Mouse (Mus musculus) megakaryocyte, embryonic 14.5 days (primary cell): Measurements from ENCODE around the gene Oaf. TPM values are rescaled to one million over a fixed set of nuclear protein-coding genes. Genes with fewer than 3 reads are reported as not detected.

ENCODE experiments used
- H3K27me3 ChIP-seq: replicated peaks from 2 replicates; pipeline ENCODE3; 2012; ENCODE audit warnings: inconsistent platforms
- H3K36me3 ChIP-seq: replicated peaks from 2 replicates; pipeline ENCODE3; 2012; ENCODE audit warnings: low read length, inconsistent platforms, mixed read lengths
- H3K4me1 ChIP-seq: 2 replicates; pipeline ENCODE4 v1.6.1; 2012; ENCODE audit warnings: inconsistent platforms
- H3K4me3 ChIP-seq: replicated peaks from 2 replicates; pipeline ENCODE3; 2012; ENCODE audit warnings: moderate library complexity, mild to moderate bottlenecking, inconsistent platforms
- H3K9me3 ChIP-seq: 2 replicates; pipeline ENCODE4 v1.6.1; 2012; ENCODE audit warnings: inconsistent platforms
- FLI1 ChIP-seq: IDR thresholded peaks from 2 replicates; pipeline ENCODE4 v1.6.1; 2012; ENCODE audit warnings: low read length, inconsistent platforms, mixed read lengths
- GATA1 ChIP-seq: IDR thresholded peaks from 3 replicates; pipeline ENCODE4 v1.6.1; 2012; ENCODE audit warnings: mixed read lengths, low read length, inconsistent platforms, borderline replicate concordance
- polyA plus RNA-seq: library from polyadenylated mRNA; stranded (reverse); fragments of >175 nt; gene quantifications from 2 replicates; pipeline ENCODE4 v1.2.3, GENCODE M21; 2012; ENCODE audit warnings: low replicate concordance; ENCODE audit not compliant: insufficient read depth

The Oaf gene
- polyA plus RNA-seq = 8.2 TPM in 1 of 2 replicates, not detected in the other

- no peak for TF ChIP-seq GATA1
- no peak for TF ChIP-seq FLI1
- H3K4me1 ChIP-seq = peaks cover 14% of the 10 kb centered on the region
- peaks cover 81% of the 10 kb centered on the region for H3K27me3 ChIP-seq
- no peaks in the 10 kb centered on the region for H3K9me3 ChIP-seq
- no peaks in the 10 kb centered on the region for H3K36me3 ChIP-seq
- peak within 1 kb of the TSS; percentile 91 for H3K4me3 ChIP-seq
Observed at GRCm38 (mm10) chr9:43239712-43240593, at the start of gene Oaf. TSS of gene Oaf (minus strand) at chr9:43239911.

- no peaks in the 10 kb centered on the region for H3K9me3 ChIP-seq
- H3K27me3 ChIP-seq = peaks cover 54% of the 10 kb centered on the region
- no peak for TF ChIP-seq GATA1
- TF ChIP-seq FLI1 = no peak
- H3K4me3 ChIP-seq = no peak overlapping the region
- H3K4me1 ChIP-seq = no peaks in the 10 kb centered on the region
- H3K36me3 ChIP-seq = no peaks in the 10 kb centered on the region
Observed at GRCm38 (mm10) chr9:43286870-43287269, 47.2 kb upstream of the Oaf start.

GRCm38 (mm10) chr9:43285281-43285680 is 45.6 kb upstream of the Oaf start:
- Histone ChIP-seq H3K27me3 (peaks cover 63% of the 10 kb centered on the region), H3K36me3 (no peaks in the 10 kb centered on the region), H3K4me1 (no peaks in the 10 kb centered on the region), H3K4me3 (no peak overlapping the region), H3K9me3 (no peaks in the 10 kb centered on the region)
- TF ChIP-seq GATA1 = no peak
- no peak for TF ChIP-seq FLI1

- H3K9me3 ChIP-seq = no peaks in the 10 kb centered on the region
- H3K27me3 ChIP-seq = peaks cover 66% of the 10 kb centered on the region
- no peak overlapping the region for H3K4me3 ChIP-seq
- H3K36me3 ChIP-seq = no peaks in the 10 kb centered on the region
- TF ChIP-seq FLI1 = no peak
- no peak for TF ChIP-seq GATA1
- H3K4me1 ChIP-seq = no peaks in the 10 kb centered on the region
Observed at GRCm38 (mm10) chr9:43284284-43284683, 44.6 kb upstream of the Oaf start.

GRCm38 (mm10) chr9:43273735-43274134 is 34.0 kb upstream of the Oaf start:
- TF ChIP-seq FLI1 (no peak), GATA1 (no peak)
- Histone ChIP-seq H3K27me3 (peaks cover 67% of the 10 kb centered on the region), H3K4me3 (no peak overlapping the region), H3K36me3 (no peaks in the 10 kb centered on the region), H3K9me3 (no peaks in the 10 kb centered on the region), H3K4me1 (peaks cover 11% of the 10 kb centered on the region)

GRCm38 (mm10) chr9:43271761-43272518 is 32.2 kb upstream of the Oaf start:
- peaks cover 63% of the 10 kb centered on the region for H3K27me3 ChIP-seq
- TF ChIP-seq GATA1 (no peak), FLI1 (no peak)
- H3K9me3 ChIP-seq = no peaks in the 10 kb centered on the region
- no peak overlapping the region for H3K4me3 ChIP-seq
- no peaks in the 10 kb centered on the region for H3K36me3 ChIP-seq
- peaks cover 11% of the 10 kb centered on the region for H3K4me1 ChIP-seq

GRCm38 (mm10) chr9:43270723-43271252 is 31.1 kb upstream of the Oaf start:
- TF ChIP-seq FLI1 (no peak), GATA1 (no peak)
- H3K4me3 ChIP-seq = peak overlapping the region; percentile 87
- no peaks in the 10 kb centered on the region for H3K36me3 ChIP-seq
- H3K4me1 ChIP-seq = peaks cover 11% of the 10 kb centered on the region
- no peaks in the 10 kb centered on the region for H3K9me3 ChIP-seq
- peaks cover 65% of the 10 kb centered on the region for H3K27me3 ChIP-seq

GRCm38 (mm10) chr9:43269166-43269565 is 29.5 kb upstream of the Oaf start:
- H3K36me3 ChIP-seq = no peaks in the 10 kb centered on the region
- H3K9me3 ChIP-seq = no peaks in the 10 kb centered on the region
- TF ChIP-seq FLI1 (no peak), GATA1 (no peak)
- H3K4me3 ChIP-seq = no peak overlapping the region
- H3K27me3 ChIP-seq = peaks cover 61% of the 10 kb centered on the region
- H3K4me1 ChIP-seq = peaks cover 11% of the 10 kb centered on the region

- no peaks in the 10 kb centered on the region for H3K36me3 ChIP-seq
- H3K4me1 ChIP-seq = peaks cover 11% of the 10 kb centered on the region
- H3K27me3 ChIP-seq = peaks cover 56% of the 10 kb centered on the region
- H3K9me3 ChIP-seq = no peaks in the 10 kb centered on the region
- no peak overlapping the region for H3K4me3 ChIP-seq
- TF ChIP-seq FLI1 (no peak), GATA1 (no peak)
Observed at GRCm38 (mm10) chr9:43267357-43267756, 27.6 kb upstream of the Oaf start.
